Mouse (Mus musculus): ENCODE data around the gene Ccndbp1. TPM values are rescaled to one million over a fixed set of nuclear protein-coding genes. Genes with fewer than 3 reads are reported as not detected.
A peak's percentile ranks its signal among the peaks of the same experiment; 100 is the strongest.

The Ccndbp1 gene
- total RNA-seq (2014; rRNA removed), result 13.7 and 13.8 TPM in 2 replicates
- polyA plus RNA-seq (2012; rRNA removed), result 10.1 and 12.5 TPM in 2 replicates

DNA sequence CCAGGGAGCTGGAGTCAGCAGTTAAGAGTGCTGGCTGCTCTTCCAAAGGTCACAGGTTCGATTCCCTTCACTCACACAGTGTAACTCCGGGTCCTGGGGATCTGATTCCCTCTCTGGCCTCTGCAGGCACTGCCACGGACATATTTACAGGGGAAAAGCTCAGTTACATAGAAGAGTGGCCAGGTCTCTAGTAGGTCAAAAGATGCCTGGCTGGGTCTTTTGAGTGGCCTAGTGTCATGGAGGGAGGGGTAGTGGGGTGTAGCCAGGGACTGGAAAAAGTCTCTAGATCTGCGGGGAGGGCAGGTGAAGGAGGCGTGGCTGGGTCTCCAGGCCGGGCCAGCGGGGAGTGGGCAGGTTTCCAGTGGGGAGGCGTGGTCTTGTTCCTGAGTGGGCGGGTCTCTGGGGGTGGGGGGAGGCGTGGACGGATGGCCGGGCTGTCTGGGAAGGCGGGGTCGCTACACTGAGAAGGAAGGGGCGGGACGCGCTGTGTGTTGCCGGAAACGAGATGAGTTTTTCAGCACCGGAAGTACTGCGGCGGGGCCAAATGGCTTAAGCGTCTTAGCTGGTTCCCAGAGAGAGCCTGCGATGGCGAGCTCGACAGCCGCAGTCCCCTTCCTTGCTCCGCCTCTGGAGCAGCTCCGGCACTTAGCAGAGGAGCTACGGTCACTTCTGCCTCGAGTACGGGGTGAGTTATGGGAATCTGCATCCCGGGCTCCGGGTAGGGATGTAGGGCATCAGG lies at the start of gene Ccndbp1:
Ccndbp1 (plus strand) TSS at position 479 of the 739 bp plus-strand sequence.
- H3K79me2 ChIP-seq (ENCODE audit: control insufficient read depth, insufficient read depth, low read length), result no peaks in the 10 kb centered on the region
- peaks cover 14% of the 10 kb centered on the region; the same call in 1 of the 2 replicates for H3K36me3 ChIP-seq (ENCODE audit: control insufficient read depth, insufficient read depth, low read length)
- WGBS, result under 1% methylated on average over 34 of the region's 34 CpGs
- no peak within 1 kb of the TSS for H3K27ac ChIP-seq (replicated peaks; ENCODE audit: insufficient read depth, low read depth, low read length)
- DNase-seq (ENCODE audit: extremely low read depth, low read depth, low spot score), result peak; percentile 86
- TF ChIP-seq POLR2A (IDR thresholded peaks at IDR 0.05; ENCODE audit: extremely low read depth, insufficient read depth, low read length), result peak; percentile 55; the same call in 1 of the 2 replicates
- no peak for TF ChIP-seq CTCF (IDR thresholded peaks at IDR 0.05; ENCODE audit: low read depth, low read length)
- peak within 1 kb of the TSS; percentile 82 for H3K9ac ChIP-seq (ENCODE audit: low read depth, low read length)
- no peaks in the 10 kb centered on the region; the same call in 1 of the 2 replicates for H3K4me1 ChIP-seq (ENCODE audit: control insufficient read depth, insufficient read depth, low read length)
- H3K27me3 ChIP-seq (ENCODE audit: control insufficient read depth, insufficient read depth, low read length), result no peaks in the 10 kb centered on the region
- peak within 1 kb of the TSS; percentile 95 for H3K4me3 ChIP-seq (ENCODE audit: insufficient read depth, low read depth, low read length)

DNA sequence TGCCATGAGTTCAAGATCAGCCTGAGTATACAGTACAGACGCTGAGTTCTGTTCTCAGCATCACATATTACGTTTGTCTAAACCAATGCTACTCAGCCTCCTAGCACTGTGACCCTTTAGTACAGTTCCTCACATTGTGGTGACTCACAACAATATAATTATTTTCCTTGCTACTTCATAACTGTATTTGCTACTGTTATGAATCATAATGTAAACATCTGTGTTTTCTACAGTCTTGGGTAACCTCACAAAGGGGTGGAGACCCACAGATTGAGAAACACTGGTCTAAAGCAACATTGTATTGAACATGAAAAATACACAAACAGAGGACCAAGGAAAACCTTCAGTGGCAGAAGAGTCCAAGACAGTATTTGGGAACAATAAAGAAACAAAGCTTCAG lies 48.8 kb upstream of the Ccndbp1 start:
- no peak for DNase-seq (ENCODE audit: extremely low read depth, low read depth, low spot score)
- no peak overlapping the region for H3K27ac ChIP-seq (replicated peaks; ENCODE audit: insufficient read depth, low read depth, low read length)
- TF ChIP-seq CTCF (IDR thresholded peaks at IDR 0.05; ENCODE audit: low read depth, low read length), result no peak
- no peak for TF ChIP-seq POLR2A (IDR thresholded peaks at IDR 0.05; ENCODE audit: extremely low read depth, insufficient read depth, low read length)
- no peaks in the 10 kb centered on the region; the same call in 1 of the 2 replicates for H3K4me1 ChIP-seq (ENCODE audit: control insufficient read depth, insufficient read depth, low read length)
- H3K4me3 ChIP-seq (ENCODE audit: insufficient read depth, low read depth, low read length), result no peak overlapping the region
- H3K27me3 ChIP-seq (ENCODE audit: control insufficient read depth, insufficient read depth, low read length), result no peaks in the 10 kb centered on the region
- no peaks in the 10 kb centered on the region; the same call in 1 of the 2 replicates for H3K79me2 ChIP-seq (ENCODE audit: control insufficient read depth, insufficient read depth, low read length)
- no peak overlapping the region for H3K9ac ChIP-seq (ENCODE audit: low read depth, low read length)
- WGBS, result 87% methylated on average over 2 of the region's 2 CpGs
- H3K36me3 ChIP-seq (ENCODE audit: control insufficient read depth, insufficient read depth, low read length), result peaks cover 16% of the 10 kb centered on the region

DNA sequence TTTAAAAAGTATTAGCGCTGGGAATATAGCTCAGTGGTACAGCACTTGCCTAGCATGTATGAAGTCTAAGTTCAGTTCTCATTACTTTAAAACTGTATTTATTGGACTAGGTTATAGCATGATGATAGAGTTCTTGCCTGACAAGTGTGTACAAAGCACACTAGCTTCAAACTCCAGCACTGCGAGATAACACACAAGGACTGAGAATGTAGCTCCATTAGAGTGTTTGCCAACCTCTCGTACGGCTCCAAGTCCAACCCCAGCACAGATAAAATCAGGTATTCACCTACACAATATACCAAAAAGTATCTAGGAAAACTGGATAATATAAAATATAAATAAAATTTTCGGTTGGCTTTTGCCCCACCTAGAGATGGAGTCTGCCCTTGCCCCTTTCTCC lies 48.4 kb upstream of the Ccndbp1 start:
- no peak for TF ChIP-seq CTCF (IDR thresholded peaks at IDR 0.05; ENCODE audit: low read depth, low read length)
- TF ChIP-seq POLR2A (IDR thresholded peaks at IDR 0.05; ENCODE audit: extremely low read depth, insufficient read depth, low read length), result no peak
- no peaks in the 10 kb centered on the region for H3K27me3 ChIP-seq (ENCODE audit: control insufficient read depth, insufficient read depth, low read length)
- no peak overlapping the region for H3K27ac ChIP-seq (replicated peaks; ENCODE audit: insufficient read depth, low read depth, low read length)
- no peaks in the 10 kb centered on the region; the same call in 1 of the 2 replicates for H3K79me2 ChIP-seq (ENCODE audit: control insufficient read depth, insufficient read depth, low read length)
- peaks cover 14% of the 10 kb centered on the region for H3K36me3 ChIP-seq (ENCODE audit: control insufficient read depth, insufficient read depth, low read length)
- no peak overlapping the region for H3K9ac ChIP-seq (ENCODE audit: low read depth, low read length)
- DNase-seq (ENCODE audit: extremely low read depth, low read depth, low spot score), result no peak
- no peak overlapping the region for H3K4me3 ChIP-seq (ENCODE audit: insufficient read depth, low read depth, low read length)
- 64% methylated on average over 5 of the region's 5 CpGs for WGBS
- no peaks in the 10 kb centered on the region; the same call in 1 of the 2 replicates for H3K4me1 ChIP-seq (ENCODE audit: control insufficient read depth, insufficient read depth, low read length)

DNA sequence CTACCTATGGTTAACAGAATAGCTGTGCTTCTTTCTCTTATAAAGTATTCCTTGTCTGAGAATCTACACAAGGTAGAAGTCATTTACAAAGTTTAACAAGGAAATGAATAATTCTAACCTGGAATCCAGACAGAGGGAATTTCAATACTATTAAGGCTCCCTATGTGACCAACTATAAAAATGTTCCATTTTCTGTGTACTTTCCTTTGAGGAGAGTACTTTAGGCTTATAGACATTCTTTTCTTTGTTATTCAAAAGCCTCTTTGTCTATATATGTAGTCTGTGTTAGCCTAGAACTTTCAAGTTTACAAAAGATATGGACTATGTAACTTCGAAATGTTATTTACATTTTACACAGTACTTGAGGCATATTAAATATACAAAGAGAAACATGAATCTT lies 47.9 kb upstream of the Ccndbp1 start:
- DNase-seq (ENCODE audit: extremely low read depth, low read depth, low spot score), result no peak
- Histone ChIP-seq H3K27me3 (ENCODE audit: control insufficient read depth, insufficient read depth, low read length) (no peaks in the 10 kb centered on the region), H3K4me1 (ENCODE audit: control insufficient read depth, insufficient read depth, low read length) (no peaks in the 10 kb centered on the region; the same call in 1 of the 2 replicates), H3K27ac (replicated peaks; ENCODE audit: insufficient read depth, low read depth, low read length) (no peak overlapping the region), H3K9ac (ENCODE audit: low read depth, low read length) (no peak overlapping the region), H3K79me2 (ENCODE audit: control insufficient read depth, insufficient read depth, low read length) (no peaks in the 10 kb centered on the region; the same call in 1 of the 2 replicates), H3K36me3 (ENCODE audit: control insufficient read depth, insufficient read depth, low read length) (peaks cover 12% of the 10 kb centered on the region; the same call in 1 of the 2 replicates), H3K4me3 (ENCODE audit: insufficient read depth, low read depth, low read length) (no peak overlapping the region)
- WGBS, result 86% methylated on average over 1 of the region's 1 CpGs
- TF ChIP-seq CTCF (IDR thresholded peaks at IDR 0.05; ENCODE audit: low read depth, low read length), result no peak
- no peak for TF ChIP-seq POLR2A (IDR thresholded peaks at IDR 0.05; ENCODE audit: extremely low read depth, insufficient read depth, low read length)

DNA sequence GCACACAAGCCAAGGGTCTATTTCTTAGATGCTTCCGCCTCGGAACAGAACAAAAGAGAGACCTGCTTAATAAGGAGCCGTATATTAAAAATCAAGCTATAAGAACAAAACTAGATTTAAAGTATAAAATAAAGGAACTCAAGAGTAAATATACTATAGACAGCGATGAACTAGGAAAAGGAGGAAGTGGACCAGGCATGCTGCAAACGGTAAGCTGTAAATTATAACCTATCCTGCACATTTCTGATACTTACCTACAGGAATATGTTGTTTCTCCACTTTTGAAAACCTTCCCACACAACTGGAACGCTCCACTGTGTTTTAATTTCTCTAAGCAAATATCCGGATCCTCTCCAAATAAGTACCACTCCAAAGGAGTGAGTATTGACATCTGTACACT lies 45.1 kb upstream of the Ccndbp1 start:
- H3K9ac ChIP-seq (ENCODE audit: low read depth, low read length), result no peak overlapping the region
- H3K4me3 ChIP-seq (ENCODE audit: insufficient read depth, low read depth, low read length), result no peak overlapping the region
- H3K79me2 ChIP-seq (ENCODE audit: control insufficient read depth, insufficient read depth, low read length), result peaks cover 8% of the 10 kb centered on the region; the same call in 1 of the 2 replicates
- H3K27ac ChIP-seq (replicated peaks; ENCODE audit: insufficient read depth, low read depth, low read length), result no peak overlapping the region
- peaks cover 12% of the 10 kb centered on the region for H3K36me3 ChIP-seq (ENCODE audit: control insufficient read depth, insufficient read depth, low read length)
- H3K27me3 ChIP-seq (ENCODE audit: control insufficient read depth, insufficient read depth, low read length), result no peaks in the 10 kb centered on the region
- 82% methylated on average over 7 of the region's 7 CpGs for WGBS
- H3K4me1 ChIP-seq (ENCODE audit: control insufficient read depth, insufficient read depth, low read length), result no peaks in the 10 kb centered on the region; the same call in 1 of the 2 replicates
- TF ChIP-seq CTCF (IDR thresholded peaks at IDR 0.05; ENCODE audit: low read depth, low read length) (no peak), POLR2A (IDR thresholded peaks at IDR 0.05; ENCODE audit: extremely low read depth, insufficient read depth, low read length) (no peak)
- DNase-seq (ENCODE audit: extremely low read depth, low read depth, low spot score), result no peak

DNA sequence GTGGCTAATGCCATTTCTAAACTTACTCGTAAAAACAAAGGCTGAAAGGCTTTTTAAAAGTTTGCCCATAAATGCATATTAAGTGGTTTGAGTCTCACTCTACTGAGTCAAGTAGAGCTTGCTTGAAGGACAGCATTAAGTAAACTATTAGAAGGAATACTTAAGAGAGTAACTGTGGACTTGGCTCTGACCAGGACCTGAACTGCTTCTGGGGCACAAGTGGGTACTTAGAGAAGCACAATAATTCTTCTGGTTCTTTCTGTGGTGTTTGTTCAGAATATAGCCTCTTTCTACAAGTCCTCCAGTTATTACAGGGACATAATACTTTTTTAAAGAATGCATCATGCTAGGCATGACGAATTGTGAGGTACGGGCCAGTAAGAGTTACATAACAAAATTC lies 42.7 kb upstream of the Ccndbp1 start:
- Histone ChIP-seq H3K9ac (ENCODE audit: low read depth, low read length) (no peak overlapping the region), H3K27me3 (ENCODE audit: control insufficient read depth, insufficient read depth, low read length) (no peaks in the 10 kb centered on the region), H3K4me3 (ENCODE audit: insufficient read depth, low read depth, low read length) (no peak overlapping the region), H3K79me2 (ENCODE audit: control insufficient read depth, insufficient read depth, low read length) (peaks cover 13% of the 10 kb centered on the region; the same call in 1 of the 2 replicates), H3K4me1 (ENCODE audit: control insufficient read depth, insufficient read depth, low read length) (no peaks in the 10 kb centered on the region; the same call in 1 of the 2 replicates), H3K27ac (replicated peaks; ENCODE audit: insufficient read depth, low read depth, low read length) (no peak overlapping the region), H3K36me3 (ENCODE audit: control insufficient read depth, insufficient read depth, low read length) (peaks cover 7% of the 10 kb centered on the region)
- TF ChIP-seq CTCF (IDR thresholded peaks at IDR 0.05; ENCODE audit: low read depth, low read length), result no peak
- no peak for TF ChIP-seq POLR2A (IDR thresholded peaks at IDR 0.05; ENCODE audit: extremely low read depth, insufficient read depth, low read length)
- WGBS, result 93% methylated on average over 3 of the region's 3 CpGs
- DNase-seq (ENCODE audit: extremely low read depth, low read depth, low spot score), result no peak

Measured in liver, adult 2 months (tissue).